Mouse (Mus musculus) c-Kit-negative CD71-positive TER-119-positive erythroid progenitor cells, embryonic 14.5 days (primary cell): ENCODE measurements around the gene Sec61b.

Experiments
- DNase-seq: peaks from one replicate; pipeline ENCODE4 v3.0.0-alpha.2; 2013; ENCODE audit warnings: low read depth, low spot score

The Sec61b gene

GRCm38 (mm10) chr4:47480576-47480975, 6.1 kb downstream of the Sec61b start:
- no peak for DNase-seq

GRCm38 (mm10) chr4:47491243-47491642, 16.8 kb downstream of the Sec61b start:
- no peak for DNase-seq

DNA sequence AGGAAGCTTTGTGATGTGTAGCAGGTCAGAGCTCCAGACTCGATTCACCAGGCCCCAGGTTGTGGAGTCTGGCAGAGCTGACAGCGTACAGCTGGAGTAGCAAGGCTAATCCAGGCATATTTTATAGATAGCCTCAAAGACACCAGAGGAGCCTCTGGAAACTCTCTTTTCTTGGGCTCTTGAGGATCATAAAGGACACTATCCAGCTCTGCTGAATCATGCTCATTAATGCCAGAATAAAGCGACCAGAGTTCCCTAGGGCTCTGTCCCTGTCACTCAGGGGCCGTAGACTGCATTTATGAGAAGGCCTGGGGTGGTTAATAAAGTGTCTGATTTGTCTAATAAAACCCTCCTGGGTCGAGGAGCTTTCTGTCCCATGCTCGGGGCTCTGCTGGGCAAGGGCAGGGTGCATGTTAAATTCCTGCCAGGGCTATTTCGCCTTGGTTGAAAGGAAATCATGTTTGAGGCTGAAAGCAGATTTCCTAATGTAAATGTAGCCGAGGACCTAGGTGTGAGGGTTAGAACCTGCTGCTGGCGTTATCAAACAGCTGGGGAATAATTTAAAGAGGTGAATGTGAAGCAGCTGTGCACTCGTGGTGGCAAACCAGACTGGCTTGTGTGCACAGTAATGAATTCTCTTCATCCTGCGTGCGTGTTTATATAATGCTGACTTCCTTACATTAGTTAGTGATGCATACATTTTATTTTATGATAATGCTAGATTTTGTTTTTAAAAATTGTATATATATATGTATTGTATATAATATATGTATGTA, 18.0 kb downstream of the Sec61b start:
- DNase-seq, result no peak

- no peak for DNase-seq
Measured at GRCm38 (mm10) chr4:47493456-47493855, 19.0 kb downstream of the Sec61b start.

DNA sequence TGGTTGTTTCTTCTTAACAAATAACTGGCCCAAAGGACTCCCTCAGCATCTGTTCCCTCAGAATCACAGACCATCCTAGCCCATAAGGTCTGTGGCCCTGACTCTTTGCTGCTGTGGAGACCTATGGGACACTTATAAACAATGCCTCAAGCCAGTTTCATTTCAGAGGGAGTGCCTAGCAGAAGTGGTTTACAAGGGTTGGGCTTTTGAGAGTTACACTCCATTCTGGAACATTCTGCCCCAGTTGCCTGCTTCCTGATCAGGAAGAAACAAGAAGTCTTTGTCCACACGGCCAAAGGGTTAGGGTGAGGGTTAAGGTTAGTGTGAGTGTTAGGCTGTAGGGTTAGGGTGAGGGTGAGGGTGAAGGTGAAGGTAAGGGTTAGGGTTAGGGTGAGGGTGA, 19.7 kb downstream of the Sec61b start:
- DNase-seq, result no peak

GRCm38 (mm10) chr4:47494686-47495085, 20.2 kb downstream of the Sec61b start:
- DNase-seq, result no peak

- DNase-seq, result no peak
Measured at GRCm38 (mm10) chr4:47497811-47498385, 23.4 kb downstream of the Sec61b start.

GRCm38 (mm10) chr4:47499121-47499545, 24.7 kb downstream of the Sec61b start:
- no peak for DNase-seq

DNA sequence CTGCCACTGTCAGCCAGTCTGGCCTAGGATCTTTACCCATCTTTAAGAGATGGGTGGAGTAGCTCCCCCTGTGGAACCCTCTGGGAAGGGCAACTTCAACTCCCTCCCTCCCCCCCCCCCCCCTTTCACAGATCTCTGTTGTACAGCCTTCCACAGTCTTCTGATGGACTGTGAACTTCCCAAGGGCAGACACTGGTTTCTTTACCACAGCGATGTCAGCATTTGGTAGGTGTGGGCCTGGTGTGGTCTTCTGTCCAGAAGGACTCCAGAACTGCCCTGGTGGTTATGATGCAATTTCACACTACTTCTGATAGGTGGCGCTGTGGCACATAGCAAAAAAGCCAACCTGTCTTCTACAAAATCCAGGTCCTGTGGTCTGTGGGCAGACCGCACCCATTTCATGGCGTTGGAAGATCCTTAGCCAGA, 28.1 kb downstream of the Sec61b start:
- DNase-seq, result peak; percentile 21

DNA sequence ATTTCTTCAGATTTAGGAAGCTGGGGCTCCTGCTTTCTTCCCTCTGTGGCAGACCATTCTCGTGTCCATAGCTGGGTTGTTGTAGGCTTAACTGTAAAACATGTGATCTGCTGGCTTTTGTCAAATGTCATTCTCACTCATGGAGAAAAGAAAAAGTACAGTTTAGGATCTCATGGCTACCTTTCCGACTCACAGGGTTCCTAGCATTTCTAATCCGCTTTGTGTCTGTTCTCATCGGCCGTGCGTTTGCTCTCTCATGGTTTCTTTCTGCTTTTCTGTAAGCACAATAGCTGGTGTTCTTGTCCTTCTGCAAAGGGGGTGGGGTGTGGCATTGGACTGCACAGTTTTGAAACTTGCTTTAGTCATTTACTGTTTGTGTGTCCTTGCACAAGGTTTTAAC, 28.6 kb downstream of the Sec61b start:
- DNase-seq, result no peak

DNA sequence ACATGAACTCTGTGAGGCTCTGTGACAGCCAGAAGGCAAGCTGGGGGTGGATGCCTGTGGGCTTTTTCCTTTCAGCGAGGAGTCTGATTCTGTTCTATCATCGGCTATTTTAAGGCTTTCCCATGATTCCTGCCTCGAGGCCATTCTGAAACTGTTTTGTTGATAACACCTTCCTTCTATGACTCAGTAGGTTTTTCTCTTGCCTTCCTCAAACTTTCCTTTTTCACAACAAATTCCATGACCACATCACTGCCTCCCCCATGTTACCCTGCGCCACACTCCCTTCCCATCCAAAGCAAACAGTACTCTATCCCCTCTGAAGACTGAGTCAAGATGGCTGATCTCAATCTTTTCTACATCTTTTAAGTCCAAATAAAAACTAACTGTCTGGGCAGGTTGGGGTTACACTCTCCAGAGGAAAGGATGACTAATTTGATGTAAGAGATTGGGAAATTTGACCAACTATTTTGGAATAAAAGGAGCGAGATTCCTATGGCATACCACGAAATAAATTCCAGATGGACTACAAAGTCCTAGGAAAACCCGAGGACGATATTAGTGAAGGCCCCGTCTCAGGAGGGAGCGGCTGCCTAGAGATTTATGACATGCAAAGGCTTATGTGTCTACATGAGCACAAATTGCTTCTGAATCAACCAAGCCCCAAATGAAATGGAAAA, 30.5 kb downstream of the Sec61b start:
- DNase-seq, result no peak

DNA sequence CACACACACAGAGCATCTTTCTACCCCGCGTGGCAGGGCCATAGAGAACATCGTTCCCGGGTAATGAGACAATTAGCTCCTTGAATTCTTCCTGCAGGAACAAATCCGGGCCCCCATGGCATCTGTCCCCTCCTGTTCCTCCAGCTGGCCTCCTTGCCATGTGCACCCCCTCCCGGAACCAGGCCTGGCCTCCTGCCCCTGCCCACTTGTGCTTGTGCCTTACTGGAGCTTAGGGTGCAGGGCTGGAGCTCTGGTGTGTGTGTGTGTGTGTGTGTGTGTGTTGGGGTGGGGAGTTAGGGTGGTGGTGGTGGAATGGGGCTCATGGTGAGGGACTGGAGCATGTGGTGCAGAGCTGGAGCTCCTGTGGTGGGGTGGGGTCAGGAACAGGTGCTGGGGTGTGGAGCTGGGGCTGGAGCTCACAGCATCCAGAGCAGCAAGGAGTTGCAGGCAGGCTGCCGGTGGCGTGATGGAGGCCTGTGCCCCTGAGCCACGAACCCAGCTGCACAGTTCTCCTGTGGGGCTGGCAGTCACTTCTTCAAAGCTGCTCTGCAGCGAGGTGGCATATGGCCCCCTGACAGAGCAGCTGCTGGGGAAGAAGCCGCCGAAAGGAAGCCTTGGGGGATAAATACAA, 44.2 kb downstream of the Sec61b start:
- DNase-seq, result no peak

GRCm38 (mm10) chr4:47520076-47520475, 45.6 kb downstream of the Sec61b start:
- no peak for DNase-seq

- DNase-seq, result no peak
Measured at GRCm38 (mm10) chr4:47521884-47522605, 47.6 kb downstream of the Sec61b start.

DNA sequence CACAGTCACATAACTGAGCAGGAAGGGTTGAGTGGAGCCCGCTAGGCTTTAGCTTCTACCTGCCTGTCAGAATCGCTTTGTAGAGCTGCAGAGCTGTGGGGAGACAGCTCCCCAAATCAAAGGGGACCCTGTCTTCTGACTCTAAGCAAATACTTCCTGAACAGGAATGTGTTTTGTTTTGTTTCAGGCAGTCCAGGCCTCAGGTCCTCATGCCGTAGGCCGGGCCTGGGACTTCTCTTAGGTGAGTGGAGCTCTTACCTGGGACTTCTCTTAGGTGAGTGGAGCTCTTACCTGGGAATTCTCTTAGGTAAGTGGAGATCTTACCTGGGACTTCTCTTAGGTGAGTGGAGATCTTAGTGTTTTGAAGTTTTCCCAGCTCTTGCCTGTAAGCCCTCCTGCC, 55.4 kb downstream of the Sec61b start:
- no peak for DNase-seq
